Mouse (Mus musculus) embryonic fibroblast, embryonic 13.5 days (primary cell): ENCODE results near the gene Gm20425.

Experiments
- CTCF ChIP-seq: IDR thresholded peaks from 2 replicates; pipeline ENCODE4 v1.5.1; 2011; ENCODE audit warnings: mild to moderate bottlenecking, control low read depth, low read length, moderate library complexity, borderline replicate concordance; ENCODE audit not compliant: insufficient read depth
- POLR2A ChIP-seq: IDR thresholded peaks from 2 replicates; pipeline ENCODE4 v1.6.1; 2011; ENCODE audit warnings: low read depth, mild to moderate bottlenecking, control low read depth, low read length, moderate library complexity

DNA sequence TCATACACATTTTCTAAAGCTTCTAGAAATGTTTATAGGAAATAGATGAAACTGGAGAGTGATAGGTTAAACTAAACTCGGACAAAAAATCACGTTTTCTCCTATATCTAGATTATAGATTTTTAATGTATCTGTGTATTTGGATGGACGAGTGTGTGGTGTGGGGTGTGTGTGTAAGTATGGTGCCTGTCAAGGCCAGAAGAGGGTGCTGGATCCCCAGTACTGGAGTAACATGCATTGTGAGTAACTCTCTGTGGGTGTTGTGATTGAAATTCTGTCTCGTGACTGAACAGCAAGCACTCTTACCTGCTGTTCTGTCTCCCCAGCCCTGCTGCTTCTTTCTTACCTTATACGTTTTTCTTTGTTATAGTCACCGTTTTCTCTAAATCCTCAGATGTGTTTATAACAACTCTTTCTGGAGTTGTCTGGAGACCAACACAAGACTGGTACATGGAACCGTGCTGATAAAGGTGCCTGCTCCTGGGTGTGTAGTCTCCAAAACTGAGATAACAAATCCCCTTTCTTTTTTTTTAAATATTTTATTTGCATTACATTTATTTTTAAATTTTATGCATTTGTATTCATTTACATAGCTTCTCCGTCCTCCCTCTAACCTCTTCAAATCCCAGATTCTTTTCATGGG lies 16.5 kb upstream of the Gm20425 start:
- TF ChIP-seq CTCF (no peak), POLR2A (no peak)
